Mouse (Mus musculus): ENCODE data around the gene Ifna9. TPM values are rescaled to one million over a fixed set of nuclear protein-coding genes. Genes with fewer than 3 reads are reported as not detected.

Ifna9 gene
- polyA plus RNA-seq (2012; rRNA removed; ENCODE audit: low replicate concordance) = not detected in 2 replicates

DNA sequence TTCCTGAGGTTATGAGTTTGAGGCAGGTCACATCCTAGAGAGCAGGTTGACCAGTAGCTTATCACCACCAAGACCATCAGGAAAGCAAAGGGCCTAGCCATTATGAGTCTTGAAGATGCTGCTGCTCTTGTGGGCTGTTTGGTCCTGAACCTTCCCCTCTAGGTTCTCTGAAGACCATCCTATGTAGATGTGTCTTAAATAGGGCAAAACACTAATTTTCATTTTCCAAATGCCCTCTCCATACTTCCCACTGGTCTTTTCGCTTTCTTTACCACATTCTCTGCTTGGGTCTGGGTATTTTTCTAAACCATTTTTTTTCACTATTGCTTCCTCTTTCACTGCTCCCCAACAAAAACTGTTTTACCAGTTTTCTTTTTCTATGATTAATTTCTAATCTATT lies at the start of gene Ifna9:
Ifna9 (minus strand) TSS at position 101 of the 400 bp plus-strand sequence.

DNA sequence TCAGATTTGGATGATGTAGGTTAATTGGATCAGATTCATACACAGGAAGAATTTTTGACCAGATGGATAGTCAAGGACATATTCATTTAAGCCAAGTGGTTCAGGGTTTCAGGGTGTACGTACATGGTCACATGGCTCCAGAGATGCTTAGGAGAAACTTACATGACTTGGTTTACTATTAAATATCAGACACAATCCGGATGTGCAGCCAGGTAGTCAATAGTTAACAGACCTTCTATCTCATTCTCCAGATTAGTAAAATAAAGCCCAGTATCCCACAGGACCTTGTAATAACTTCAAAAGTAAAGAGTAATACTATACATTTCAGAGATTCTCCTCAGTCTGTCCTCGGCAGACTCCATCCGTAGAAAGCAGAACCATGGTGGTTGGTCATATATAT lies 42.1 kb upstream of the Ifna9 start, which contains the start of gene C87499:
C87499 (minus strand) TSS at position 101 of the 400 bp plus-strand sequence.

DNA sequence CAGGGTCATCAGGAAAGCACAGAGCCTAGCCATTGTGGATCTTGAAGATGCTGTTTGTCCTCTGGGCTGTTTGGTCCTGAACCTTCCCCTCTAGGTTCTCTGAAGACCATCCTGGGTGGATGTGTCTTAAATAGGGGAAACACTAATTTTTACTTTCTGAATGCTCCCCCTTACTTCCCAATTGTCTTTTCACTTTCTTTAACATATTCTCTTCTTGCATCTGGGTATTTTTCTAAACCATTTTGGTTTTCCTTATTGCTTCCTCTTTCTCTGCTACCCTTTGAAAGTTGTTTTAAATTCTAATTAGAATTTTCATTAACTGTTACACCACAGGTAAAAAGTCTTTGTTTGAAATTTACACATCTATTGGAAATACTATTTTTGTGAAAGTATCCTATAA lies 11.1 kb upstream of the Ifna9 start, which contains the start of gene Ifna12:
Ifna12 (minus strand) TSS at position 101 of the 400 bp plus-strand sequence.

DNA sequence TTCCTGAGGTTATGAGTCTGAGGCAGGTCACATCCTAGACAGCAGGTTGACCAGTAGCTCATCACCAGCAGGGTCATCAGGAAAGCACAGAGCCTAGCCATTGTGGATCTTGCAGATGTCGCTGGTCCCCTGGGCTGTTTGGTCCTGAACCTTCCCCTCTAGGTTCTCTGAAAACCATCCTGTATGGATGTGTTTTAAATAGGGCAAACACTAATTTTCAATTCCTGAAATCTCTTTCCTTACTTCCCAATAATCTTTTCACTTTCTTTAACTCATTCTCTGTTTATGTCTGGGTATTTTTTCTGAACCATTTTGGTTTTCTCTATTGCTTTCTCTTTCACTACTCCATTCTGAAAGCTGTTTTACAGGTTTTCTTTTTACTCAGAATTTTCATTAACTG lies 20.5 kb downstream of the Ifna9 start, which contains the start of gene Ifna14:
Ifna14 (minus strand) TSS at position 101 of the 400 bp plus-strand sequence.

DNA sequence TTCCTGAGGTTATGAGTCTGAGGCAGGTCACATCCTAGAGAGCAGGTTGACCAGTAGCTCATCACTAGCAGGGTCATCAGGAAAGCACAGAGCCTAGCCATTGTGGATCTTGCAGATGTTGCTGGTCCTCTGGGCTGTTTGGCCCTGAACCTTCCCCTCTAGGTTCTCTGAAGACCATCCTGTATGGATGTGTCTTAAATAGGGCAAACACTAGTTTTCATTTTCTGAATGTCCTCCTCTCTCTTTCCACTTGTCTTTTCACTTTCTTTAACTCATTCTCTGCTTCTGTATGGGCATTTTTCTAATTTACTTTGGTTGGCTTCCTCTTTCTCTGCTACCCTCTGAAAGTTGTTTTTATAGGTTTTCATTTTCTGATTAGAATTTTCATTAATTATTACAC lies 34.0 kb downstream of the Ifna9 start, which contains the start of gene Ifna15:
Ifna15 (minus strand) TSS at position 101 of the 400 bp plus-strand sequence.

Other genes with a start within 250 kb of the Ifna9 start
- 5.2 and 6.5 TPM in 2 replicates for gene Hacd4, start 153.5 kb downstream of the Ifna9 start, polyA plus RNA-seq (2012; rRNA removed; ENCODE audit: low replicate concordance)
- gene Ifnb1, start 69.6 kb downstream of the Ifna9 start, polyA plus RNA-seq (2012; rRNA removed; ENCODE audit: low replicate concordance) = not detected in 2 replicates
- gene Ifna15, start 34.1 kb downstream of the Ifna9 start, polyA plus RNA-seq (2012; rRNA removed; ENCODE audit: low replicate concordance) = not detected in 2 replicates
- gene Ifna14, start 20.6 kb downstream of the Ifna9 start, polyA plus RNA-seq (2012; rRNA removed; ENCODE audit: low replicate concordance) = not detected in 2 replicates
- not detected in 2 replicates for gene Ifna12, start 11.0 kb upstream of the Ifna9 start, polyA plus RNA-seq (2012; rRNA removed; ENCODE audit: low replicate concordance)
- not detected in 2 replicates for gene C87499, start 42.0 kb upstream of the Ifna9 start, polyA plus RNA-seq (2012; rRNA removed; ENCODE audit: low replicate concordance)
- gene Ifna13, start 52.1 kb upstream of the Ifna9 start, polyA plus RNA-seq (2012; rRNA removed; ENCODE audit: low replicate concordance) = not detected in 2 replicates
- not detected in 2 replicates for gene Ifna16, start 84.5 kb upstream of the Ifna9 start, polyA plus RNA-seq (2012; rRNA removed; ENCODE audit: low replicate concordance)
- gene Ifna2, start 91.5 kb upstream of the Ifna9 start, polyA plus RNA-seq (2012; rRNA removed; ENCODE audit: low replicate concordance) = not detected in 2 replicates
- not detected in 2 replicates for gene Ifnab, start 99.0 kb upstream of the Ifna9 start, polyA plus RNA-seq (2012; rRNA removed; ENCODE audit: low replicate concordance)
- 0.23 and 0.35 TPM in 2 replicates for gene Gm26566, start 129.4 kb upstream of the Ifna9 start, polyA plus RNA-seq (2012; rRNA removed; ENCODE audit: low replicate concordance)
- gene Klhl9, start 130.1 kb upstream of the Ifna9 start, polyA plus RNA-seq (2012; rRNA removed; ENCODE audit: low replicate concordance) = 16.0 and 29.7 TPM in 2 replicates
- gene Gm13271, start 162.5 kb upstream of the Ifna9 start, polyA plus RNA-seq (2012; rRNA removed; ENCODE audit: low replicate concordance) = not detected in 2 replicates
- not detected in 2 replicates for gene Gm13283, start 167.7 kb upstream of the Ifna9 start, polyA plus RNA-seq (2012; rRNA removed; ENCODE audit: low replicate concordance)
- not detected in 2 replicates for gene Gm13290, start 181.4 kb upstream of the Ifna9 start, polyA plus RNA-seq (2012; rRNA removed; ENCODE audit: low replicate concordance)
- not detected in 2 replicates for gene Gm13289, start 184.5 kb upstream of the Ifna9 start, polyA plus RNA-seq (2012; rRNA removed; ENCODE audit: low replicate concordance)
- not detected in 2 replicates for gene Gm13272, start 187.5 kb upstream of the Ifna9 start, polyA plus RNA-seq (2012; rRNA removed; ENCODE audit: low replicate concordance)
- 0.08 TPM in 1 of 2 replicates, not detected in the other for gene Ifnz, start 189.7 kb upstream of the Ifna9 start, polyA plus RNA-seq (2012; rRNA removed; ENCODE audit: low replicate concordance)
- gene Gm13276, start 193.3 kb upstream of the Ifna9 start, polyA plus RNA-seq (2012; rRNA removed; ENCODE audit: low replicate concordance) = not detected in 2 replicates
- gene Gm13277, start 196.2 kb upstream of the Ifna9 start, polyA plus RNA-seq (2012; rRNA removed; ENCODE audit: low replicate concordance) = not detected in 2 replicates
- gene Gm13278, start 199.2 kb upstream of the Ifna9 start, polyA plus RNA-seq (2012; rRNA removed; ENCODE audit: low replicate concordance) = not detected in 2 replicates
- gene Gm13275, start 202.1 kb upstream of the Ifna9 start, polyA plus RNA-seq (2012; rRNA removed; ENCODE audit: low replicate concordance) = not detected in 2 replicates
- gene Gm13279, start 205.0 kb upstream of the Ifna9 start, polyA plus RNA-seq (2012; rRNA removed; ENCODE audit: low replicate concordance) = not detected in 2 replicates
- gene Gm13285, start 207.3 kb upstream of the Ifna9 start, polyA plus RNA-seq (2012; rRNA removed; ENCODE audit: low replicate concordance) = not detected in 2 replicates
- not detected in 2 replicates for gene Gm13287, start 210.9 kb upstream of the Ifna9 start, polyA plus RNA-seq (2012; rRNA removed; ENCODE audit: low replicate concordance)
- gene Gm13288, start 213.1 kb upstream of the Ifna9 start, polyA plus RNA-seq (2012; rRNA removed; ENCODE audit: low replicate concordance) = not detected in 2 replicates
- not detected in 2 replicates for gene Ifna7, start 223.8 kb upstream of the Ifna9 start, polyA plus RNA-seq (2012; rRNA removed; ENCODE audit: low replicate concordance)
- gene Ifna11, start 227.6 kb upstream of the Ifna9 start, polyA plus RNA-seq (2012; rRNA removed; ENCODE audit: low replicate concordance) = not detected in 2 replicates
- gene Ifna6, start 235.0 kb upstream of the Ifna9 start, polyA plus RNA-seq (2012; rRNA removed; ENCODE audit: low replicate concordance) = not detected in 2 replicates
- not detected in 2 replicates for gene Ifna5, start 243.1 kb upstream of the Ifna9 start, polyA plus RNA-seq (2012; rRNA removed; ENCODE audit: low replicate concordance)
- not detected in 2 replicates for gene Ifna4, start 249.5 kb upstream of the Ifna9 start, polyA plus RNA-seq (2012; rRNA removed; ENCODE audit: low replicate concordance)